Mouse (Mus musculus) gastrocnemius, adult 8-10 months (tissue): ENCODE measurements around the gene Lpar4. TPM values are rescaled to one million over a fixed set of nuclear protein-coding genes. Genes with fewer than 3 reads are reported as not detected.

ENCODE experiments used
- DNase-seq, 2 experiments: peaks; one replicate each; pipeline ENCODE4 v3.0.0; 2022; ENCODE audit warnings: low spot score in 2 of 2
- total RNA-seq, 4 experiments: library from RNA; stranded (reverse); gene quantifications; 2 replicates each; pipeline ENCODE4 v1.2.4; 2022

Gene Lpar4
- under 1 TPM; 0.19 to 0.73 (median 0.48) TPM for total RNA-seq

- peak in 1 of 2 experiments; percentile 5 for DNase-seq
Observed at GRCm38 (mm10) chrX:106920175-106920827, at the start of gene Lpar4. Gene Lpar4 (plus strand): TSS chrX:106920625.

- no peak for DNase-seq
Observed at GRCm38 (mm10) chrX:106871426-106871825, 49.0 kb upstream of the Lpar4 start.

GRCm38 (mm10) chrX:106871894-106872293 is 48.5 kb upstream of the Lpar4 start:
- DNase-seq, result no peak

GRCm38 (mm10) chrX:106872315-106872714 is 48.1 kb upstream of the Lpar4 start:
- DNase-seq, result no peak

DNA sequence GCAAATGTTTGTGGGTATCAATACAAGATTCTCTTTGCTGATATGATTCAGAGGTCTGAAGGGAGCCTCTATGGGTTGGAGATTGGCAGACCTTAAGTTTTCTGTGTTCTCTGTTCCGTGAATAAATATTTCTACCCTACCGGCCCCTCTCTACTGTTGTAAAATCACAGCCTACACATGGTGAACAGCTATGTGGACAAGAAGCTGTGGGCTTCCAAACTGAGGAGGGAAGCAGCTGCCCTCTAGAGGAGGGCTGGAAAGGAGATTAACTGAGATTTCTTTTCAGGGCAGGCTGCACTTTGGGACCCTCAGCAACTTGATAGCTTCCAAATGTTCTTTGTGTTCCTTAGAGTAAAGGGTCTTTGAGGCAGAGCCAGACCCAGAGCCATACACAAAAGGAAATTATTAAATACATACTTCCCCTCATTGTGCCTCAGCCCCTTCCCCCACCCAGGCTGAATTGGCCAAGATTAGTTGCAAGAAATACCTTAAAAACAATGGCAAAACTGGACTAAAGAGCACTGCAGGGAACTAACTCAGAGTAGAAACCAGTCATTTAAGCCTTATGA is 22.6 kb upstream of the Lpar4 start:
- DNase-seq, result no peak

DNA sequence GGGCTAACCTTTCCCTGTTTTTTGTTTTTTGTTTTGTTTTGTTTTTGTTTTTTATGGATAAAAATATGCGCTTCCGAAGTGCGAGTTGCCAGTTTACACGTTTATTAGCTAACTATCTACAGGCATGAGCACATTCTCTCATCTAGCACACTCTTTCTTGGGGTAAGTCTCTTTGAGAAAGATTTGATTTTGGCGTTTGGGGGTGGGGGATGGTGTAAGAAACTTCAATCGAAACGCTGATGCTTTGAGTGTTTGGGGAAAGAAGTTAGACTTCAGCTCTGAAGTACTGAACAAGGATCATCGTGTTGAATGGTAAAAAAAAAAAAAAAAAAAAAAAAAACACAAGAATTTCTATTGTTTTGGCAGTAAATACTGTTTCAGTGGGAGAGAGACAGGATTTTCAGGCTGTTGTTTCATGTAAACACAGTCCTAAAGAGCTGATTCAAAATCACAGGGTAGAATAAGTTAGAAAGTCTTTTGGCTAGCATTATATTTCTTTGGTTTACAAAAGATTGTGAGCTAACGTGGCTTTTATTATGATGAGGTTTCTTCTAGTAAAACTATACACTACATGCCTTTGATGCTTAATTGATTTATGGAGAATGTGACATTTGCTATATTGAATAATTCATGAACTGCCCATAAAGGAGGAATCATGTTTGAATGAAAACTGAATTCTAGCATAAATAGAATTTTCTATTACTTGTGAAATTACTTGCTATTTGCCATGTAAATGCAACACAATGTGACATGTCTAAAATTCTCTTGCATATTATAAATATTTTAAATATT is 599 bp downstream of the Lpar4 start:
- no peak for DNase-seq

GRCm38 (mm10) chrX:106924572-106924971 is 4.1 kb downstream of the Lpar4 start:
- no peak for DNase-seq

DNA sequence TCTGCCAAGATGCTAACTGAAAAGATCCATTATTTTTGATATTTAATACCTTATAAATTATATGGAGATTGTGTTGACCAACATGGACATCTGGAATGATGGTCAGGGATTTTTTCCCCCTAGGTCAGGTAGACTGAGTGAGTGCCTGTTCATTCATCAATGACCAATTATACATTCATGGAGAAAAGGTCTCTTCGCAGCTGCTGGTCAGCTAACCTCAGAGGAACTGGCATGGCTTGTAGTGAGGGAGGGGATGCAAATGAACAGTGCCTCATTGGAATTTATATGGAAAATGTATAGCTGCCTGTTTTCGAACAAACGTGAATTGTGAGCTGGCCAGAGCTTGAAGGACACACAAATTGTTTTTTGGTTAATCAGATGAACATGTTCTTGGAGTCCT is 18.9 kb downstream of the Lpar4 start:
- DNase-seq, result no peak

GRCm38 (mm10) chrX:106950558-106950957 is 30.1 kb downstream of the Lpar4 start:
- no peak for DNase-seq

- no peak for DNase-seq
Observed at GRCm38 (mm10) chrX:106951016-106951415, 30.6 kb downstream of the Lpar4 start.

DNA sequence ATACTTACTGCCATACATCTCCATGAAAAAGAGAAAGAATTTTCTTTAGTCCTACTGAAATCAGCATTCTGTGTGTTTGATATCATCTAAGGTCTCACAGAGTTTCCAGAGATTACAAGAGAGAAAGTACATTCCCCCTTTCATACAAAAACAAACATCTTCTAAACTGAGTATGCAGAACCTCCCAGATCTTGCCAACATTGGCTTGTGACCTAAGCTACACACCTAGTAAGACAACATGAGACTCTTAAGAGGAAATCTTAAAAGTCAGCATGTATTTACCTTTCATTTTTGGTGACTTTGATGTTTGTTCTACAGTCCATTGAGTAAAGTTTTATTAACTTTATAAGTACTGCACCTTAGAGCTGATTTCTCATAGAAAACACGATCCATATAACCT is 33.4 kb downstream of the Lpar4 start:
- DNase-seq, result no peak

- no peak for DNase-seq
Observed at GRCm38 (mm10) chrX:106962233-106962632, 41.8 kb downstream of the Lpar4 start.

GRCm38 (mm10) chrX:106964326-106964725 is 43.9 kb downstream of the Lpar4 start:
- no peak for DNase-seq

Other genes starting within 250 kb of the Lpar4 start
- under 1 TPM; 0.46 to 0.56 (median 0.48) TPM for gene Rtl3, start 80.0 kb upstream of the Lpar4 start, total RNA-seq
- not detected for gene P2ry10, start 167.9 kb downstream of the Lpar4 start, total RNA-seq
- gene P2ry10b, start 228.3 kb downstream of the Lpar4 start, total RNA-seq, result under 1 TPM in 2 of 4 experiments, not detected in 2; 0.07 to 0.88 TPM